Mouse (Mus musculus) neural tube, embryonic 13.5 days (tissue): ENCODE measurements around the gene Ankrd54. TPM values are rescaled to one million over a fixed set of nuclear protein-coding genes. Genes with fewer than 3 reads are reported as not detected.

Experiments
- ATAC-seq: fragments of 200-750 bp; cut with Nextera tagmentation; 2 replicates; pipeline ENCODE4 v1.8.0; 2017; ENCODE audit warnings: low read depth, mild to moderate bottlenecking, moderate TSS enrichment, moderate library complexity
- H3K27ac ChIP-seq: fragments of 300-500 bp; sonication (generic); replicated peaks from 2 replicates; pipeline ENCODE4 v1.5.1; 2015; ENCODE audit warnings: moderate library complexity, mild to moderate bottlenecking, inconsistent platforms
- H3K27me3 ChIP-seq: fragments of 300-500 bp; sonication (generic); 2 replicates; pipeline ENCODE4 v1.6.1; 2015; ENCODE audit warnings: mild to moderate bottlenecking, inconsistent platforms
- H3K36me3 ChIP-seq: fragments of 300-500 bp; sonication (generic); 2 replicates; pipeline ENCODE4 v1.6.1; 2015; ENCODE audit warnings: mild to moderate bottlenecking, inconsistent platforms
- H3K4me1 ChIP-seq: fragments of 300-500 bp; sonication (generic); replicated peaks from 2 replicates; pipeline ENCODE4 v1.6.1; 2015; ENCODE audit warnings: inconsistent platforms
- H3K4me2 ChIP-seq: fragments of 300-500 bp; sonication (generic); 2 replicates; pipeline ENCODE4 v1.6.1; 2015; ENCODE audit warnings: inconsistent platforms, mild to moderate bottlenecking, moderate library complexity
- H3K4me3 ChIP-seq: fragments of 300-500 bp; sonication (generic); 2 replicates; pipeline ENCODE4 v1.5.1; 2015; ENCODE audit warnings: mild to moderate bottlenecking, inconsistent platforms
- H3K9ac ChIP-seq: fragments of 300-500 bp; sonication (generic); 2 replicates; pipeline ENCODE4 v1.6.1; 2015; ENCODE audit warnings: moderate library complexity, mild to moderate bottlenecking, inconsistent platforms
- H3K9me3 ChIP-seq: fragments of 300-500 bp; sonication (generic); 2 replicates; pipeline ENCODE4 v1.6.1; 2016; ENCODE audit warnings: inconsistent platforms
- WGBS: fragments of 180-500 bp; shearing (Covaris S2); methylation state at CpG from one replicate; pipeline ENCODE4 v1.1.7; 2015; 5-methylcytosine and 5-hydroxymethylcytosine counted together
- polyA plus RNA-seq: library from polyadenylated mRNA; unstranded; fragments of >200 nt; fragmentation: Nextera tagmentation; extraction: Ambion mirVana; gene quantifications from 2 replicates; pipeline ENCODE4 v1.2.1, GENCODE M21; 2015

Gene Ankrd54
- 46.5 and 52.9 TPM in 2 replicates for polyA plus RNA-seq

GRCm38 (mm10) chr15:79062376-79063159 lies at the start of gene Ankrd54:
Gene Ankrd54, minus strand, starts transcription at chr15:79062893.
- peak within 1 kb of the TSS; percentile 93 for H3K4me3 ChIP-seq
- WGBS, result under 1% methylated on average over 80 of the region's 80 CpGs

GRCm38 (mm10) chr15:79111774-79112173 lies 49.1 kb upstream of the Ankrd54 start:
- Histone ChIP-seq H3K9ac (0 out of 2 replicates have a peak overlapping the region, but pooled peaks have one; percentile 93), H3K9me3 (no peaks in the 10 kb centered on the region), H3K36me3 (peaks cover 31% of the 10 kb centered on the region), H3K4me3 (no peak overlapping the region), H3K27ac (peak overlapping the region; percentile 28; the same call in 1 of the 2 replicates), H3K27me3 (peaks cover 5% of the 10 kb centered on the region; the same call in 1 of the 2 replicates), H3K4me2 (0 out of 2 replicates have a peak overlapping the region, but pooled peaks have one; percentile 97), H3K4me1 (peaks cover 36% of the 10 kb centered on the region)
- 79% methylated on average over 4 of the region's 4 CpGs for WGBS
- ATAC-seq, result no peak

More at GRCm38 (mm10) chr15:79062376-79063159, at the start of gene Ankrd54:
- Histone ChIP-seq H3K27ac (peak within 1 kb of the TSS; percentile 86), H3K9ac (peak within 1 kb of the TSS; percentile 84), H3K9me3 (no peaks in the 10 kb centered on the region), H3K27me3 (no peaks in the 10 kb centered on the region), H3K36me3 (peaks cover 36% of the 10 kb centered on the region), H3K4me1 (peaks cover 25% of the 10 kb centered on the region), H3K4me2 (peak within 1 kb of the TSS; percentile 84)
- peak; percentile 100 for ATAC-seq

DNA sequence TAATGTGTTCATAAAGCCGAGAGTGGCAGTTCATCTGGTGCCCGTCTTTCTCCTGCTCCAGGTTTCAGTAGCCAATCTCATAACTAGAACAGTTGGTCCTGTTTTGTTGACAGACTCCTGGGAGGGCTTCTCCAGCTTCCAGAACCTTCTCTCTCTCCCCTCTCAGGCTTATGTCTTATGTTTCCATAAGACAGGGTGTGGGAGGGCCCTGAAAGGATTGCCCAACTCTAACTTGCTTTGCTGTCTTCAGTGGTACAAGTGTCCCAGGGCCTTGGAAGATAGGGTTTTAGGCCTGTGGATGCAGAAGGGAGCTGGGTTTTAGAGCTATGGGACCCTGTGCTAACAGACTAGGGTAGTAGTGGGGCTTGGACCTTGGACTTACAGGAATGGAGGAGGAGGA lies 47.8 kb upstream of the Ankrd54 start:
- Histone ChIP-seq H3K27me3 (peaks cover 5% of the 10 kb centered on the region; the same call in 1 of the 2 replicates), H3K4me3 (peak overlapping the region; percentile 91), H3K27ac (no peak overlapping the region), H3K36me3 (peaks cover 18% of the 10 kb centered on the region), H3K4me2 (peak overlapping the region; percentile 97), H3K9ac (peak overlapping the region; percentile 93), H3K9me3 (no peaks in the 10 kb centered on the region), H3K4me1 (peaks cover 36% of the 10 kb centered on the region)
- 62% methylated on average over 2 of the region's 2 CpGs for WGBS
- no peak for ATAC-seq

GRCm38 (mm10) chr15:79110031-79110430 lies 47.3 kb upstream of the Ankrd54 start:
- H3K27ac ChIP-seq, result no peak overlapping the region
- peaks cover 36% of the 10 kb centered on the region for H3K4me1 ChIP-seq
- peak overlapping the region; percentile 93 for H3K9ac ChIP-seq
- H3K4me3 ChIP-seq, result peak overlapping the region; percentile 91
- no peaks in the 10 kb centered on the region for H3K9me3 ChIP-seq
- peaks cover 13% of the 10 kb centered on the region for H3K36me3 ChIP-seq
- 20% methylated on average over 9 of the region's 9 CpGs for WGBS
- peak overlapping the region; percentile 97 for H3K4me2 ChIP-seq
- H3K27me3 ChIP-seq, result peaks cover 5% of the 10 kb centered on the region; the same call in 1 of the 2 replicates
- no peak for ATAC-seq

GRCm38 (mm10) chr15:79109321-79109934 lies 46.7 kb upstream of the Ankrd54 start:
- under 1% methylated on average over 45 of the region's 46 CpGs for WGBS
- Histone ChIP-seq H3K9me3 (no peaks in the 10 kb centered on the region), H3K27me3 (peaks cover 5% of the 10 kb centered on the region; the same call in 1 of the 2 replicates), H3K4me3 (peak overlapping the region; percentile 91), H3K4me1 (peaks cover 36% of the 10 kb centered on the region), H3K4me2 (peak overlapping the region; percentile 97), H3K36me3 (peaks cover 7% of the 10 kb centered on the region), H3K27ac (peak overlapping the region; percentile 80), H3K9ac (peak overlapping the region; percentile 93)
- peak; percentile 60; the same call in 1 of the 2 replicates for ATAC-seq

- WGBS, result under 1% methylated on average over 77 of the region's 85 CpGs
- Histone ChIP-seq H3K9ac (peak within 1 kb of the TSS; percentile 93), H3K4me1 (peaks cover 36% of the 10 kb centered on the region), H3K36me3 (peaks cover 7% of the 10 kb centered on the region), H3K27ac (peak within 1 kb of the TSS; percentile 80), H3K4me3 (peak within 1 kb of the TSS; percentile 91), H3K9me3 (no peaks in the 10 kb centered on the region), H3K4me2 (peak within 1 kb of the TSS; percentile 97), H3K27me3 (peaks cover 5% of the 10 kb centered on the region; the same call in 1 of the 2 replicates)
- peak; percentile 75 for ATAC-seq
Observed at GRCm38 (mm10) chr15:79108421-79109320, 46.0 kb upstream of the Ankrd54 start, which contains the start of gene Micall1. Gene Micall1, plus strand, starts transcription at chr15:79108898.

DNA sequence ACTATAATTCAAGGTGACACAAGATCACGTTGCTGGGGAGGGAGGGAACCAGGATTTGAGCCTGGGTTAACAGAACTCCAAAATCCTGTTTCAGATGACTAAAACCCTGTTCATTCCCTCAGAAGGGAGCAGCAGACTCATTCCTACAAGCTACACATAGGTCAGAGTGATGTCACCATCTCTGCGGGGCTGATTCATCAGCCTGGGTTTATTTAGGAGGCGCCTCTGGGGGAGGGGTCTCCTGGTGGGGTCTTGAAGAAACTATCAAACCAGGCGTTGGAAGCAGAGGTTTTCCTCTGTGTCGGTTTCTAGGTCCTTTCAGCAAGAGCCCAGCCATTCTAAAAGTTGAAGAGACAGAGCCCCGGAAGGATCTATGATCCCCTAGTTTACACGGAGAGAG lies 45.3 kb upstream of the Ankrd54 start:
- Histone ChIP-seq H3K9me3 (no peaks in the 10 kb centered on the region), H3K27ac (peak overlapping the region; percentile 80), H3K4me1 (peaks cover 36% of the 10 kb centered on the region), H3K9ac (peak overlapping the region; percentile 93), H3K4me3 (peak overlapping the region; percentile 91), H3K27me3 (peaks cover 5% of the 10 kb centered on the region; the same call in 1 of the 2 replicates), H3K36me3 (peaks cover 3% of the 10 kb centered on the region), H3K4me2 (peak overlapping the region; percentile 97)
- WGBS, result 22% methylated on average over 7 of the region's 7 CpGs
- no peak; the same call in 1 of the 2 replicates for ATAC-seq

GRCm38 (mm10) chr15:79105804-79106203 lies 43.1 kb upstream of the Ankrd54 start:
- Histone ChIP-seq H3K27ac (no peak overlapping the region), H3K9ac (no peak overlapping the region), H3K4me1 (peaks cover 23% of the 10 kb centered on the region), H3K4me2 (no peak overlapping the region), H3K9me3 (no peaks in the 10 kb centered on the region), H3K4me3 (no peak overlapping the region), H3K27me3 (peaks cover 4% of the 10 kb centered on the region; the same call in 1 of the 2 replicates), H3K36me3 (no peaks in the 10 kb centered on the region)
- ATAC-seq, result no peak
- 60% methylated on average over 2 of the region's 2 CpGs for WGBS

DNA sequence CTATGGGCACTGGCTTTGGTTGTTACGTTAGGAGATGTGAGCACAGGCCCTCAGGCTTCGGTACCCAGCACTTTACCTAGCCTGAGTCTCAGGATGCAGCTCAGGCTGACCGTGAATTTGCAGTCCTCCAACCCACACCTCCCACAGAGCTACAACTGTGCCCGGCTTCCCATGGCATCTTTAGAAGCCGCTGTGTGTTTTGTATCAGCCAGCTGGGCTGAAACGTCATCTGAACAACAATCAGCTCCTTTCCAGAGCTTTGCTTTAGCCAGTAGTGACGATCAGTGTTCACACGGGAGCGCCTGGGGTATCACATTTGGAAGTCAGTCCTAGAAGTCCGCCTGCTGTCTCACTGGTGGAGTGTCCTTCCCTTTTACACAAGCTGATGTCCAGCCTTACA lies 40.6 kb upstream of the Ankrd54 start:
- ATAC-seq, result no peak
- no peak overlapping the region for H3K4me3 ChIP-seq
- no peak overlapping the region for H3K9ac ChIP-seq
- H3K36me3 ChIP-seq, result no peaks in the 10 kb centered on the region
- H3K27me3 ChIP-seq, result no peaks in the 10 kb centered on the region
- H3K4me2 ChIP-seq, result no peak overlapping the region
- WGBS, result 74% methylated on average over 10 of the region's 10 CpGs
- H3K27ac ChIP-seq, result no peak overlapping the region
- peaks cover 10% of the 10 kb centered on the region for H3K4me1 ChIP-seq
- H3K9me3 ChIP-seq, result no peaks in the 10 kb centered on the region

DNA sequence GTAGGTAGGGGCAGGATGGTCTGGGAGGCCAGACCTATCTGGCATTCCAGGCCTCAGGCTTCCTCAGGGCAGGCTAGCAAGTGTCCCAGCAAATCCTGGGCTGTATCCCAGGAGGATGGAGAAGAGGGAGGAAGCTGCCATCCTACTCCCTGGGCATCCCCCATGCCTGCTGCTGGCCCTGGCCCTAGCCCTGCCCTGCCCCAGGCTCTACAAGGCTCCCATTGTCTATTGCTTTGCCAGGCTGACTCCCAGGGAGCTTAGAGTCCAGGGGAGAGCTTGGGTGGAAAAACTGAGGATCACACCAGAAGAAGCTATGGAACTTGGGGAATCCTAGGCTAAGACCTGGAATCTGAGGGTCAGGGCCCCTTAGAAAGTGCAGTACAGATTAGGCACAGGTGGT lies 38.8 kb upstream of the Ankrd54 start:
- Histone ChIP-seq H3K4me3 (no peak overlapping the region), H3K27me3 (no peaks in the 10 kb centered on the region), H3K4me1 (0 out of 2 replicates have a peak, but pooled peaks cover 16% of the 10 kb centered on the region), H3K4me2 (no peak overlapping the region), H3K9me3 (no peaks in the 10 kb centered on the region), H3K27ac (no peak overlapping the region), H3K36me3 (no peaks in the 10 kb centered on the region), H3K9ac (no peak overlapping the region)
- ATAC-seq, result no peak

GRCm38 (mm10) chr15:79100391-79100790 lies 37.7 kb upstream of the Ankrd54 start:
- Histone ChIP-seq H3K9me3 (no peaks in the 10 kb centered on the region), H3K4me3 (no peak overlapping the region), H3K4me1 (0 out of 2 replicates have a peak, but pooled peaks cover 16% of the 10 kb centered on the region), H3K27ac (no peak overlapping the region), H3K36me3 (peaks cover 8% of the 10 kb centered on the region), H3K9ac (no peak overlapping the region), H3K27me3 (no peaks in the 10 kb centered on the region), H3K4me2 (no peak overlapping the region)
- 80% methylated on average over 4 of the region's 4 CpGs for WGBS
- ATAC-seq, result no peak
